Mouse (Mus musculus): ENCODE measurements around the gene Rnf215. TPM values are rescaled to one million over a fixed set of nuclear protein-coding genes. Genes with fewer than 3 reads are reported as not detected.

Rnf215 gene
- polyA plus RNA-seq, 1 experiment from 2014 or later = 49.7 TPM

DNA sequence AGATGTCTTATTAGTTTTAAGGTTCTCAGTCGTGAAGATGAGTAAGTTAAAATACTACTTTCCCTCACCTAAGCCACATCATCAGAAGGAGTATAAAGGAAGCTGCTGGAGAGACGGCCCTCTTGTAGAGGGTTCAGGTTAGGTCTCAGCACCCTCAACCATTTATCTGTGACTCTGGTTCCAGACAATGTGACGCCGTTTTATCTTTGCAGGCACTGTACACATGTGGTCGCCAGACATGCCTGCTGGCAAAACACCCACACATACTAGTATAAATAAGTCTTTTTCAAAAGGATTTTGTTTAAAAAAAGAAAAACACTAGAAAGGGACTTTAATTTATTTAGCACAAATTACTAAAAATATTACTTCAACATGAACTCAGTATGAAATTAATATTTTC lies 20.6 kb downstream of the Rnf215 start:
- Histone ChIP-seq H3K4me3 (no peak overlapping the region), H3K27ac (replicated peaks) (no peak overlapping the region), H3K9ac (replicated peaks) (no peak overlapping the region), H3K9me3 (no peaks in the 10 kb centered on the region), H3K27me3 (no peaks in the 10 kb centered on the region), H3K36me3 (no peaks in the 10 kb centered on the region), H3K4me1 (peaks cover 11% of the 10 kb centered on the region), H3K4me2 (replicated peaks) (no peak overlapping the region)
- 88% methylated on average over 5 of the region's 5 CpGs for WGBS
- no peak for ATAC-seq (replicated peaks)

- WGBS = 89% methylated on average over 3 of the region's 3 CpGs
- no peak for ATAC-seq (replicated peaks)
- H3K4me3 ChIP-seq = no peak overlapping the region
- H3K27me3 ChIP-seq = no peaks in the 10 kb centered on the region
- H3K9me3 ChIP-seq = no peaks in the 10 kb centered on the region
- no peak overlapping the region for H3K9ac ChIP-seq (replicated peaks)
- peaks cover 21% of the 10 kb centered on the region for H3K36me3 ChIP-seq
- H3K4me1 ChIP-seq = peaks cover 38% of the 10 kb centered on the region
- H3K27ac ChIP-seq (replicated peaks) = no peak overlapping the region
- no peak overlapping the region for H3K4me2 ChIP-seq (replicated peaks)
Observed at GRCm38 (mm10) chr11:4158676-4159075, 23.7 kb downstream of the Rnf215 start.

DNA sequence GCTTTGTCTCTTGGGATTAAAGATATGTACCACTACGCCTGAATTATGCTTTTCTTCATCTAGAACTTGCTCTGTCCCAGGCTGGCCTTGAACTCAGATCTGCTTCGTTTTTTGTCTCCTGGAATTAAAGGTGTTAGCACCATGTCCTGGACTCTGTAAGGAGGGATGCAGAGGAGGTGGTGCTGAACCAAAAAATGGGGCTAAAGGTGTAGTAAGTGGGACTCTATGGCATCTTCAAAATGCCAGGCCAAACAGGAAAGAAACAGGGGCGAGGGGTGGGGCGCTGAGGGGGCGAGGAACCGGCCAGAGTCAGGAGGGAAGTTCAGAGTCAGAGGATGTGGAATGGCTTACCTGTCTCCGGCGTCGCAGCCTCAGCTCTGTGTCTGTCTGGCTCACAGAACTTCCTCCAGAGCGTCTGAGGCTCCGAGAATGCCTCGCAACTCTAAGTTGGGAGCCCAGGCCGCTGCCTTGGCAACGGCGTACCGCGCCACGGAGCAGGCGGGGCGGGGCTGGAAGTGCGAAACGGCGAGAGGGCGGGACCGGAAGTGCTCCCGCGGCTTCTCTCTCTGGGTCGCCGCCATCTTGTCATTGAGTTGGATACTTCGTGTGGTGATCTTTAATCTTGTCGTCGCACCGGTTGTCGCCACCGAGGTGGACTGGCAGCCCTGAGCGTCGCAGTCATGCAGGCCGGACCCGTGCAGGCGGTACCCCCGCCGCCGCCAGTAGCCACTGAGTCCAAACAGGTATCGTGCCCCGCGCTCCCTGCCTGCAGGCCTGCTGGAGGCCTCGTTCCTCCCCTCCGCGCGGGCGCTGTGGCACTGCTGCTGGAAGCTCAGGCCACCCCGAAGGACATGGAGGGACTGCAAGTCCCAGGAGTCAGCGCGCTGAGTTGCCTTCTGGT lies 25.1 kb downstream of the Rnf215 start, which contains the start of the genes Ccdc157 and Sf3a1:
Gene Ccdc157 (minus strand): TSS at position 486 of the 901 bp plus-strand sequence.
Gene Sf3a1 (plus strand): TSS at position 543 of the 901 bp plus-strand sequence.
- ATAC-seq (replicated peaks) = peak; percentile 98
- peak within 1 kb of the TSS; percentile 91 for H3K4me2 ChIP-seq (replicated peaks)
- peaks cover 46% of the 10 kb centered on the region for H3K4me1 ChIP-seq

GRCm38 (mm10) chr11:4160758-4161480 lies 25.9 kb downstream of the Rnf215 start:
- H3K4me1 ChIP-seq = peaks cover 46% of the 10 kb centered on the region
- 7% methylated on average over 15 of the region's 15 CpGs for WGBS
- ATAC-seq (replicated peaks) = no peak; the same call in 1 of the 2 replicates
- peak overlapping the region; percentile 85 for H3K27ac ChIP-seq (replicated peaks)
- H3K9me3 ChIP-seq = no peaks in the 10 kb centered on the region
- H3K4me2 ChIP-seq (replicated peaks) = peak overlapping the region; percentile 91
- no peaks in the 10 kb centered on the region for H3K27me3 ChIP-seq
- peak overlapping the region; percentile 56 for H3K4me3 ChIP-seq
- peaks cover 42% of the 10 kb centered on the region for H3K36me3 ChIP-seq
- H3K9ac ChIP-seq (replicated peaks) = peak overlapping the region; percentile 60

More for the DNA sequence above, 25.1 kb downstream of the Rnf215 start, which contains the start of the genes Ccdc157 and Sf3a1:
- peak within 1 kb of the TSS; percentile 85 for H3K27ac ChIP-seq (replicated peaks)
- peaks cover 34% of the 10 kb centered on the region for H3K36me3 ChIP-seq
- no peaks in the 10 kb centered on the region for H3K27me3 ChIP-seq
- H3K9ac ChIP-seq (replicated peaks) = peak within 1 kb of the TSS; percentile 60
- peak within 1 kb of the TSS; percentile 56 for H3K4me3 ChIP-seq
- 2% methylated on average over 54 of the region's 54 CpGs for whole genome bisulfite sequencing
- no peaks in the 10 kb centered on the region for H3K9me3 ChIP-seq

- WGBS = 95% methylated on average over 2 of the region's 2 CpGs
Observed at GRCm38 (mm10) chr11:4164701-4165100, 29.7 kb downstream of the Rnf215 start.

GRCm38 (mm10) chr11:4166467-4167090 lies 31.6 kb downstream of the Rnf215 start:
- peaks cover 28% of the 10 kb centered on the region for H3K4me1 ChIP-seq
- no peak for ATAC-seq (replicated peaks)
- H3K27ac ChIP-seq (replicated peaks) = no peak overlapping the region
- H3K4me3 ChIP-seq = no peak overlapping the region
- H3K27me3 ChIP-seq = no peaks in the 10 kb centered on the region
- H3K36me3 ChIP-seq = peaks cover 92% of the 10 kb centered on the region
- 93% methylated on average over 7 of the region's 7 CpGs for WGBS
- no peak overlapping the region for H3K4me2 ChIP-seq (replicated peaks)
- no peak overlapping the region for H3K9ac ChIP-seq (replicated peaks)
- H3K9me3 ChIP-seq = no peaks in the 10 kb centered on the region

More at GRCm38 (mm10) chr11:4164701-4165100, 29.7 kb downstream of the Rnf215 start:
- no peaks in the 10 kb centered on the region for H3K27me3 ChIP-seq
- no peak overlapping the region for H3K27ac ChIP-seq (replicated peaks)
- peaks cover 78% of the 10 kb centered on the region for H3K36me3 ChIP-seq
- H3K4me2 ChIP-seq (replicated peaks) = no peak overlapping the region
- ATAC-seq (replicated peaks) = no peak
- no peaks in the 10 kb centered on the region for H3K9me3 ChIP-seq
- H3K4me3 ChIP-seq = no peak overlapping the region
- peaks cover 39% of the 10 kb centered on the region for H3K4me1 ChIP-seq
- H3K9ac ChIP-seq (replicated peaks) = no peak overlapping the region; the same call in 1 of the 2 replicates

DNA sequence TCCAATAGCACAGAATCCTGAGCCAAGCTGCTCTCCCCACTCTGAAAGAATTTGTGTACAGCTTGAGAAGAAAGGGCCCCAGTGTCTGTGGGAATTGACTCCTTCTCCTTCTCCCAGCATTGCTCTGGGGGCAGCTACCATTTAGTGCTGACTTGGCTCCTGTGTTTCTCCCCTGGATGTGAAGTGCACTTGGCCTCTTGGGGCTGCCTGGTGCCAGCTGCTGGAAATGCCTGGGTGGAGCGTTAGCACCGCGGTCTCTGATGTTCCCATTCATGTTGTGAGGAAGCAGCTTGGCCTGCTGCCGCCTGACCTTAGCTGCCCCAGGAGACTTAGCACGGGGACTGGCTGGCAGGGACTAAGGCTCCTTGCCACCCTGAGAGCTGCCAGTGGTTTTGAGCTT lies 39.6 kb downstream of the Rnf215 start:
- 89% methylated on average over 5 of the region's 5 CpGs for WGBS
- no peak for ATAC-seq (replicated peaks)
- H3K27me3 ChIP-seq = no peaks in the 10 kb centered on the region
- peaks cover 99% of the 10 kb centered on the region for H3K36me3 ChIP-seq
- H3K27ac ChIP-seq (replicated peaks) = no peak overlapping the region
- H3K4me2 ChIP-seq (replicated peaks) = no peak overlapping the region
- no peaks in the 10 kb centered on the region for H3K9me3 ChIP-seq
- H3K4me1 ChIP-seq = no peaks in the 10 kb centered on the region
- H3K4me3 ChIP-seq = no peak overlapping the region
- H3K9ac ChIP-seq (replicated peaks) = no peak overlapping the region

GRCm38 (mm10) chr11:4177716-4178115 lies 42.7 kb downstream of the Rnf215 start:
- H3K4me1 ChIP-seq = no peaks in the 10 kb centered on the region
- H3K27ac ChIP-seq (replicated peaks) = no peak overlapping the region
- H3K9ac ChIP-seq (replicated peaks) = no peak overlapping the region
- peaks cover 98% of the 10 kb centered on the region for H3K36me3 ChIP-seq
- H3K9me3 ChIP-seq = no peaks in the 10 kb centered on the region
- WGBS = 74% methylated on average over 4 of the region's 4 CpGs
- ATAC-seq (replicated peaks) = no peak
- H3K4me3 ChIP-seq = no peak overlapping the region
- H3K4me2 ChIP-seq (replicated peaks) = no peak overlapping the region
- H3K27me3 ChIP-seq = no peaks in the 10 kb centered on the region

GRCm38 (mm10) chr11:4182061-4182460 lies 47.1 kb downstream of the Rnf215 start:
- Histone ChIP-seq H3K4me2 (replicated peaks) (no peak overlapping the region), H3K9ac (replicated peaks) (no peak overlapping the region), H3K36me3 (peaks cover 62% of the 10 kb centered on the region), H3K27ac (replicated peaks) (0 out of 2 replicates have a peak overlapping the region, but pooled peaks have one; percentile 15), H3K4me1 (peaks cover 11% of the 10 kb centered on the region), H3K4me3 (no peak overlapping the region), H3K27me3 (no peaks in the 10 kb centered on the region), H3K9me3 (no peaks in the 10 kb centered on the region)
- WGBS = 10% methylated on average over 1 of the region's 1 CpGs
- no peak for ATAC-seq (replicated peaks)

- H3K36me3 ChIP-seq = peaks cover 47% of the 10 kb centered on the region
- no peak overlapping the region for H3K9ac ChIP-seq (replicated peaks)
- no peak overlapping the region for H3K4me2 ChIP-seq (replicated peaks)
- peak overlapping the region; percentile 23; the same call in 1 of the 2 replicates for H3K27ac ChIP-seq (replicated peaks)
- no peak for ATAC-seq (replicated peaks)
- H3K27me3 ChIP-seq = no peaks in the 10 kb centered on the region
- H3K9me3 ChIP-seq = no peaks in the 10 kb centered on the region
- H3K4me3 ChIP-seq = no peak overlapping the region
- H3K4me1 ChIP-seq = peaks cover 20% of the 10 kb centered on the region
Observed at GRCm38 (mm10) chr11:4183511-4183910, 48.5 kb downstream of the Rnf215 start.

GRCm38 (mm10) chr11:4184251-4184952 lies 49.4 kb downstream of the Rnf215 start:
- WGBS = 70% methylated on average over 4 of the region's 4 CpGs

More at GRCm38 (mm10) chr11:4184251-4184952, 49.4 kb downstream of the Rnf215 start:
- Histone ChIP-seq H3K4me1 (peaks cover 20% of the 10 kb centered on the region), H3K27me3 (no peaks in the 10 kb centered on the region), H3K27ac (replicated peaks) (no peak overlapping the region), H3K36me3 (peaks cover 38% of the 10 kb centered on the region), H3K4me3 (no peak overlapping the region), H3K9me3 (no peaks in the 10 kb centered on the region), H3K9ac (replicated peaks) (no peak overlapping the region), H3K4me2 (replicated peaks) (no peak overlapping the region)
- ATAC-seq (replicated peaks) = no peak

Data from forebrain, embryonic 15.5 days (tissue).